Mouse (Mus musculus) lung, postnatal 0 days (tissue): ENCODE data around the gene Capns2. TPM values are rescaled to one million over a fixed set of nuclear protein-coding genes. Genes with fewer than 3 reads are reported as not detected.

Experiments
- ATAC-seq: fragments of 200-750 bp; cut with Nextera tagmentation; 2 replicates; pipeline ENCODE4 v1.8.0; 2017; ENCODE audit warnings: moderate library complexity
- DNase-seq: peaks from one replicate; pipeline ENCODE4 v3.0.0-alpha.2; 2016; ENCODE audit warnings: low spot score
- H3K27ac ChIP-seq: fragments of 300-500 bp; sonication (generic); 2 replicates; pipeline ENCODE4 v1.5.1; 2014; ENCODE audit warnings: antibody characterized with exemption, mild to moderate bottlenecking, low read length, mixed read lengths
- H3K27me3 ChIP-seq: fragments of 300-500 bp; sonication (generic); replicated peaks from 2 replicates; pipeline ENCODE4 v1.6.1; 2014; ENCODE audit warnings: low read length, mixed read lengths; ENCODE audit not compliant: insufficient read depth
- H3K36me3 ChIP-seq: fragments of 300-500 bp; sonication (generic); 2 replicates; pipeline ENCODE4 v1.6.1; 2014; ENCODE audit warnings: low read length, mixed read lengths; ENCODE audit not compliant: insufficient read depth
- H3K4me1 ChIP-seq: fragments of 300-500 bp; sonication (generic); 2 replicates; pipeline ENCODE4 v1.6.1; 2014; ENCODE audit warnings: antibody characterized with exemption, low read depth, low read length, mixed read lengths; ENCODE audit not compliant: insufficient read depth
- H3K4me2 ChIP-seq: fragments of 300-500 bp; sonication (generic); replicated peaks from 2 replicates; pipeline ENCODE4 v1.6.1; 2014; ENCODE audit warnings: low read depth, mild to moderate bottlenecking, low read length, moderate library complexity, mixed read lengths
- H3K4me3 ChIP-seq: fragments of 300-500 bp; sonication (generic); 2 replicates; pipeline ENCODE4 v1.5.1; 2014; ENCODE audit warnings: low read depth, low read length
- H3K9ac ChIP-seq: fragments of 300-500 bp; sonication (generic); replicated peaks from 2 replicates; pipeline ENCODE4 v1.6.1; 2014; ENCODE audit warnings: low read depth, mild to moderate bottlenecking
- H3K9me3 ChIP-seq: fragments of 300-500 bp; sonication (generic); 2 replicates; pipeline ENCODE4 v1.6.1; 2016; ENCODE audit warnings: low read length, mixed read lengths
- CTCF ChIP-seq: IDR thresholded peaks from 2 replicates; pipeline ENCODE4 v1.5.1; 2016; ENCODE audit warnings: antibody characterized with exemption, mild to moderate bottlenecking
- EP300 ChIP-seq: IDR thresholded peaks from 2 replicates; pipeline ENCODE4 v1.6.1; 2016; ENCODE audit warnings: antibody characterized with exemption, mild to moderate bottlenecking, control low read depth
- WGBS: fragments of 180-500 bp; shearing (Covaris S2); extraction: QIAGEN DNeasy Blood & Tissue Kit; methylation state at CpG from one replicate; pipeline ENCODE4 v1.1.7; 2014; 5-methylcytosine and 5-hydroxymethylcytosine counted together
- polyA plus RNA-seq: library from polyadenylated mRNA; unstranded; fragments of >200 nt; fragmentation: Nextera tagmentation; extraction: Ambion mirVana; gene quantifications from 2 replicates; pipeline ENCODE4 v1.2.1, GENCODE M21; 2015

Capns2 gene
- polyA plus RNA-seq, 1 experiment from 2014 or later, result not detected

- Histone ChIP-seq H3K4me3 (no peak overlapping the region), H3K9me3 (no peaks in the 10 kb centered on the region), H3K27me3 (no peaks in the 10 kb centered on the region), H3K27ac (no peak overlapping the region), H3K4me2 (no peak overlapping the region), H3K9ac (no peak overlapping the region), H3K36me3 (no peaks in the 10 kb centered on the region), H3K4me1 (no peaks in the 10 kb centered on the region)
- DNase-seq (no peak), ATAC-seq (no peak)
- TF ChIP-seq EP300 (no peak), CTCF (no peak)
- WGBS, result 85% methylated on average over 9 of the region's 9 CpGs
Observed at GRCm38 (mm10) chr8:92899590-92899989, 1.6 kb upstream of the Capns2 start.

DNA sequence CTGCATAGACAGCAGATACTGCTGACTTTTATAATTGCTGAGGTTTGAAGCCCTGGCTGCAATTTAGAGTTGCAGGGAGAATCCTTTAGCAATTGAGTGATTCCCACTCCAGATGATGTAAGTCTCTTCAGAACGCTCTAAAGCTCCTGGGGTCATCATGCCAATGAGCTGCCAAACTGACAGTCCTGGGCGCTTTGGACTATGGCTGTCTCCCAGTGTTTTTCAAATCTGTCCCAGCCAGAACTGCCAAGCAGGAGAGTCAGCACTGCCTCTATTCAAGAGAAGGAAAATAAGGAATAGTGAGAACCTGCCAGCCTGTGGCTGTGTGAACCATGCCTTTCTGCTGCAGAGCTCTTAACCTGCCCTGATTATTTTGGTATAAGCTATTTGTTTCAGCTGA, 1.8 kb downstream of the Capns2 start:
- Histone ChIP-seq H3K4me2 (no peak overlapping the region), H3K27me3 (no peaks in the 10 kb centered on the region), H3K9ac (no peak overlapping the region), H3K27ac (no peak overlapping the region), H3K9me3 (no peaks in the 10 kb centered on the region), H3K4me1 (no peaks in the 10 kb centered on the region), H3K36me3 (no peaks in the 10 kb centered on the region), H3K4me3 (no peak overlapping the region)
- no peak for DNase-seq
- TF ChIP-seq CTCF (no peak), EP300 (no peak)
- ATAC-seq, result no peak
- WGBS, result 67% methylated on average over 2 of the region's 2 CpGs

GRCm38 (mm10) chr8:92903488-92904135, 2.4 kb downstream of the Capns2 start:
- Histone ChIP-seq H3K9me3 (no peaks in the 10 kb centered on the region), H3K27me3 (no peaks in the 10 kb centered on the region), H3K27ac (no peak overlapping the region), H3K36me3 (no peaks in the 10 kb centered on the region), H3K4me2 (no peak overlapping the region), H3K4me3 (no peak overlapping the region), H3K9ac (no peak overlapping the region), H3K4me1 (no peaks in the 10 kb centered on the region)
- DNase-seq (no peak), ATAC-seq (no peak)
- TF ChIP-seq CTCF (no peak), EP300 (no peak)
- WGBS, result 80% methylated on average over 11 of the region's 11 CpGs

GRCm38 (mm10) chr8:92906553-92906952, 5.3 kb downstream of the Capns2 start:
- no peak for TF ChIP-seq CTCF
- no peak for TF ChIP-seq EP300
- Histone ChIP-seq H3K9me3 (no peaks in the 10 kb centered on the region), H3K36me3 (no peaks in the 10 kb centered on the region), H3K27ac (no peak overlapping the region), H3K9ac (no peak overlapping the region), H3K27me3 (no peaks in the 10 kb centered on the region), H3K4me3 (no peak overlapping the region), H3K4me2 (no peak overlapping the region), H3K4me1 (no peaks in the 10 kb centered on the region)
- 96% methylated on average over 9 of the region's 9 CpGs for WGBS
- ATAC-seq, result no peak
- DNase-seq, result no peak

- no peak for TF ChIP-seq CTCF
- no peak for TF ChIP-seq EP300
- DNase-seq (no peak), ATAC-seq (no peak)
- Histone ChIP-seq H3K4me2 (no peak overlapping the region), H3K27ac (no peak overlapping the region), H3K9me3 (no peaks in the 10 kb centered on the region), H3K9ac (no peak overlapping the region), H3K4me1 (no peaks in the 10 kb centered on the region), H3K36me3 (no peaks in the 10 kb centered on the region), H3K27me3 (no peaks in the 10 kb centered on the region), H3K4me3 (no peak overlapping the region)
- WGBS, result 87% methylated on average over 2 of the region's 2 CpGs
Observed at GRCm38 (mm10) chr8:92908448-92908847, 7.2 kb downstream of the Capns2 start.

DNA sequence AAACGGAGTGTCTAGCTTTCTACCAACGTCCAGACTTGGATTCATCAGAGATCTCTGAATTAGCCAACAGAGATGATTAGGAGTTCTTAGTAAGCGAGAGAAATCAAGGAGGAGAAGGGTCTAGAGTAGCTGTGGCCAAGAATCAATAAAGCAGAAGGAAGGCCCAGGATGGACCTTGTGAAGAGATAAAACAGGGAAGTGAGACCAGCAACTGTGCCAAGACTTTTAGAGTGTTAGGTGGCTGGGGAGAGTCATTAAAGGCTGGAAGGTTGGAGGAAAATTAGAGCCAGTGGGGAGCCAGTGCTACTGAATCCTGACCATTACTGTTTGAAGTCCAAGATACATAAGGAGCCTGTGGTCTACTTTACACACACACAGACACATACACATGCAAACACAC, 10.3 kb downstream of the Capns2 start:
- Histone ChIP-seq H3K4me1 (no peaks in the 10 kb centered on the region), H3K27ac (no peak overlapping the region), H3K9ac (no peak overlapping the region), H3K9me3 (no peaks in the 10 kb centered on the region), H3K36me3 (no peaks in the 10 kb centered on the region), H3K4me3 (no peak overlapping the region), H3K27me3 (no peaks in the 10 kb centered on the region), H3K4me2 (no peak overlapping the region)
- ATAC-seq (no peak), DNase-seq (no peak)
- 83% methylated on average over 3 of the region's 3 CpGs for WGBS
- TF ChIP-seq EP300 (no peak), CTCF (no peak)

- DNase-seq (no peak), ATAC-seq (no peak)
- H3K36me3 ChIP-seq, result no peaks in the 10 kb centered on the region
- no peak overlapping the region for H3K4me3 ChIP-seq
- H3K27ac ChIP-seq, result no peak overlapping the region
- TF ChIP-seq EP300 (no peak), CTCF (no peak)
- H3K27me3 ChIP-seq, result no peaks in the 10 kb centered on the region
- 77% methylated on average over 7 of the region's 7 CpGs for WGBS
- H3K4me2 ChIP-seq, result no peak overlapping the region
- no peaks in the 10 kb centered on the region for H3K4me1 ChIP-seq
- H3K9me3 ChIP-seq, result no peaks in the 10 kb centered on the region
- no peak overlapping the region for H3K9ac ChIP-seq
Observed at GRCm38 (mm10) chr8:92913396-92913795, 12.2 kb downstream of the Capns2 start.
